Mouse (Mus musculus) liver, embryonic 14.5 days (tissue): ENCODE measurements around the gene Igf1.

Experiments
- CTCF ChIP-seq: IDR thresholded peaks from 2 replicates; pipeline ENCODE4 v1.5.1; 2016; ENCODE audit warnings: antibody characterized with exemption, low read depth, control low read depth
- EP300 ChIP-seq: IDR thresholded peaks from 2 replicates; pipeline ENCODE4 v1.6.1; 2016; ENCODE audit warnings: antibody characterized with exemption, low read depth

DNA sequence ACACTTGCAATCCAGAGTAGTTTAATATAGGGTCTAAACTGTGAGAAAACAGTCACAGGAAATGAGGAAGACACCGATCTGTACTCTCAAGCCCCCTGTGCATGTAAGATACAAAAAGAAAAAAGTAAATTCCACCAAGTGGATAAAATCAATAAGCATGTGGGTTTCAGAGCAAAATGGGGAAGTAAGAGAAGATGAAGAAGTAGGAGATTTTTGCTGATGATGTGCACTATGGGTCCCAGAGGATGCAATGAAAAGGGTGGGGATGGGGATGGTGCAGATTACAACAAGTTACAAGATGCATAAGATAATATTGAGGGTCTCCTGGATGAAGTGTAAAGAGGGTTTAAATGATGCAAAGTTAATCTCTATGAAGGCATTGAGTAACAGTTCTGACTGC is 18.6 kb upstream of the Igf1 start:
- TF ChIP-seq CTCF (no peak), EP300 (no peak)
